Mouse (Mus musculus) Patski (cell line): ENCODE measurements around the gene Gse1. TPM values are rescaled to one million over a fixed set of nuclear protein-coding genes. Genes with fewer than 3 reads are reported as not detected.

Experiments
- ATAC-seq: fragments of 100-300 bp; one replicate; pipeline ENCODE4 v1.8.0; 2021
- CTCF ChIA-PET: fragments of 350-600 bp; sonication (Branson Sonifier 250); formaldehyde crosslinking; loops from one replicate; lab custom pipeline; 2022; ENCODE audit warnings: inconsistent platforms; lab: Charles Lee
- POLR2A ChIA-PET: fragments of 350-600 bp; sonication (Branson Sonifier 250); formaldehyde crosslinking; loops from one replicate; lab custom pipeline; 2022; ENCODE audit warnings: antibody characterized with exemption, inconsistent platforms; lab: Charles Lee
- DNase-seq: peaks from one replicate; pipeline ENCODE4 v3.0.0-alpha.2; 2011; ENCODE audit warnings: low read depth, low spot score
- H3K27me3 ChIP-seq: fragments of 371-371 bp; one replicate; pipeline ENCODE4 v1.5.1; 2021
- CTCF ChIP-seq: fragments of 100-300 bp; IDR thresholded peaks from one replicate; pipeline ENCODE4 v1.5.1; 2021
- in situ Hi-C: fragments of 300-500 bp; cut with MboI; formaldehyde crosslinking; loops from 3 replicates; pipeline ENCODE4 v1.11.1; 2018; ENCODE audit warnings: low pct_unique_long_range_greater_than_20kb, mixed read lengths
- polyA plus RNA-seq: library from polyadenylated mRNA; unstranded; gene quantifications from one replicate; pipeline ENCODE4 v1.2.3, GENCODE M21; 2021

Gene Gse1
- polyA plus RNA-seq, 1 experiment from 2014 or later: 19.8 TPM

DNA sequence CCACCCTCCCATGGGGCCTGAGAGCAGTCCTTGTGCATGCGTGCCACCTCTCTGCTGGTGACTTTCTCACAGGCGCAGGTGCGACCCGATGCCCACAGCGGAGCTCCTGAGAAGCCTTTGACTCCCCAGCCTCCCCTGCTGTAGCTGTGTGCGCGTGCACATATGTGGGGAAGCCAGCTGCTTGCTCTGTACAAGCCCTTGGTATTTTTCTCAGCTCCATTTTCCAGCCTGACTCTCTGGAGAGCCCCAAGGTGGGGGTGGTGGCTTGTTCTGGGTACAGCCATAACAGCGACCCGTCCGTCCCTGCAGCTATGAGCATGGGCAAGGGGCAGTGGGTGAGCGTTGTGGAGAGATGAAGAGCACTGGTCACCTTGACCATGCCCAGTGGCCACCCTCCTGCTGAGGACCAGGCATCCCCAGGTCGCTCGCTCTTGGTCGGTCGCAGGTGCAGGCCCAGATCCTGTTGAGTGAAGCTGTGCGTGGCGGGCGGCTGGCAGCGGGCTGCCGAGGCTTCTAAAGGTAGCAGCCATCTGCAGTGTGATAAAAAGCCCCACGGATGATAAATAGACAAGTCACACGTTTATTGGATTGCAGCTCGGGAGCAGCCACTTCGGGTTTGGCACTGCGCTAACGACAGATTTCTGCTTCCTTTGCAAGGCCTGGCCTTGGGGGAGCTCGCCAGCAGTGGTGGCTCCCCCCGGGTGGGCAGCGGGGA lies 184.8 kb downstream of the Gse1 start:
- in situ Hi-C loops: no loop called here
- no peak for TF ChIP-seq CTCF
- H3K27me3 ChIP-seq: no peaks in the 10 kb centered on the region
- ATAC-seq (no peak), DNase-seq (no peak)
- POLR2A ChIA-PET: interaction anchor here (0.7 kb wide), 1 partner anchor 582 kb away, joined by 3 read pairs; no protein-coding TSS in a partner anchor
- CTCF ChIA-PET: interaction anchor here (0.9 to 1.0 kb wide), 2 partner anchors 10 to 30 kb away, joined by 3 read pairs; no protein-coding TSS in a partner anchor

DNA sequence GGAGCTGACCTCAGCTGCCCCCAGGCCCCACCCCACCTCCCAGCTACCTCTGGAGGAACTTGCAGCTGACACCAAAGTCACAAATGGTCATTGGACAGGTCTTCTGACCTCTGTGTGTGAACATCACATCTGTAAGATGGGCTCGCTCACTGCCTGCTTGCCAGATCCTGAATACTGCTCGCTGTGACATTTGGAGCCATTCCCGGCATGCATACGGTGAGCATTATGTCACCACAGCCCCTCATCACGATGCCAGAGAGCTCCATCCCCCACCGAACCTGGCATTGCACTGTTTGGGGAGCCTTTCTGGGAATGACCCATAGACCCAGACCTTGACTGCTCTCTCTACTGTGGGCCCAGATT lies 185.4 kb downstream of the Gse1 start:
- POLR2A ChIA-PET: no interaction called here
- CTCF ChIA-PET: interaction anchor here (0.9 to 1.0 kb wide), 2 partner anchors 11 to 31 kb away, joined by 3 read pairs; no protein-coding TSS in a partner anchor
- in situ Hi-C loops: no loop called here
- H3K27me3 ChIP-seq: no peaks in the 10 kb centered on the region
- ATAC-seq: no peak
- no peak for TF ChIP-seq CTCF
- no peak for DNase-seq

DNA sequence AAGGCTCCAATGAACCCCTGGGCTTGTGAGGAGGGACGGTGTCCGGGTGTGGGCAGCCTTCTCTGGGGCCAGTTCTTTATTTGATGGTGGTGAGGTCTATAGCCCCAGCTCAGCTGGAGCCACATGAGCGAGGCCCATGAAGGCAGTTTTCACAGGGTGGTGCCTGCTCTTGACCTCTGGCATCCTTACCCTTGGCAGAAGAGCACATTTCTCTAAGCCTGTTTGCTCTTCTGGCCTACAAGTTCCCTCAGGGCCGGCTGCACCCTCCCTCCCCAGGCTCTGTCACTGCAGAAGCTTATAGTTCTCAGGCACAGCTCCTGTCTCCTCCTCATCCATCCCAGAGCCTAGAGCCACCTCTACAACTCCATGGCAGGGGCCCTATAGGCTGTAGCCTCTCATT lies 186.0 kb downstream of the Gse1 start:
- ATAC-seq (no peak), DNase-seq (no peak)
- in situ Hi-C loops: no loop called here
- ChIA-PET CTCF (interaction anchor here (1.3 kb wide), 1 partner anchor 12 kb away, joined by 4 read pairs; no protein-coding TSS in a partner anchor), POLR2A (interaction anchor here (0.5 kb wide), 1 partner anchor 119 kb away, joined by 8 read pairs; no protein-coding TSS in a partner anchor)
- H3K27me3 ChIP-seq: no peaks in the 10 kb centered on the region
- TF ChIP-seq CTCF: no peak

DNA sequence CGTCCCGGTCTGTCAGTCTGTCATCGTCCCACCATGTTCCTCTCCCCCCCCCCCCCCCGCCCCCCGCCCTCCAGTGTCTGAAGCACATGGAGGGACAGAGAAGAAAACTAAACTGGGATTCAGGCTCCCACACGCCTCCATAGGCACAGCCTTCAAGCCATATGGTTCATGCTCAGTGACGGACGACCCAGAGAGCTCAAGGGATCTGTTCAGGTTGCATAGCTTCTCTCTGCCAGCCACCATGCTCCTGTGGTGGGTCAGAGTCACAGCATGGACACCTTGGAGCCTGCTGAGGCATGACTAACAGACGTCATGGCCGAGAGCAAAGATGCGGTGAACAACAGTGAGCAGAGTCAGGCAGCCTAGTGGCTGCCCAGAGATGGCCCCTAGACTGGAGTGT lies 187.2 kb downstream of the Gse1 start:
- ATAC-seq (peak; percentile 36), DNase-seq (peak; percentile 71)
- in situ Hi-C loops: loop anchor here (5.0 kb wide), 1 partner anchor 72 kb away; no protein-coding TSS in a partner anchor
- no peak for TF ChIP-seq CTCF
- ChIA-PET CTCF (interaction anchor here (1.0 to 1.3 kb wide), 2 partner anchors 11 to 18 kb away, joined by 3 to 4 read pairs; no protein-coding TSS in a partner anchor), POLR2A (interaction anchor here (0.8 to 1.4 kb wide), 5 partner anchors 72 to 121 kb away, joined by 3 to 4 read pairs (median 3); no protein-coding TSS in a partner anchor)
- no peaks in the 10 kb centered on the region for H3K27me3 ChIP-seq

DNA sequence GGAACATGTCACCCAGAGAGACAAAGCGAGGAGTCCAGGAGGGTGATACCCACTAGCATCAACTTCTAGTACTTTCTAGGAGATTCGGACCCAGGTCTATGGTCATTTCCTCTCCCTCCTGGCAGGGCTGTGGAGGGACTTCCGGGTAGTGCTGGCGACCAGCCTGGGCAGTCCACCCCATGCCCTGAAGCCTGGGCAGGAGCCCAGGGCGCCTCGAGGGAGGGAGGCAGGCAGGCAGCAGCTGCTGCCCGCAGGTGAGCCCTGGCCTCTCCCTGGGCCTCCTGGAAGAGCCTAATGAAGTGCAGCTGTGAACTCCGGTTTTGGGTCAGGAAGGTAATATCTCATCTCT lies 187.9 kb downstream of the Gse1 start:
- ATAC-seq (no peak), DNase-seq (no peak)
- in situ Hi-C loops: loop anchor here (5.0 kb wide), 1 partner anchor 71 kb away; no protein-coding TSS in a partner anchor
- H3K27me3 ChIP-seq: no peaks in the 10 kb centered on the region
- ChIA-PET POLR2A (interaction anchor here (0.8 to 1.4 kb wide), 4 partner anchors 12 to 89 kb away, joined by 3 to 8 read pairs (median 4); no protein-coding TSS in a partner anchor), CTCF (interaction anchor here (1.0 kb wide), 1 partner anchor 17 kb away, joined by 3 read pairs; no protein-coding TSS in a partner anchor)
- TF ChIP-seq CTCF: no peak

DNA sequence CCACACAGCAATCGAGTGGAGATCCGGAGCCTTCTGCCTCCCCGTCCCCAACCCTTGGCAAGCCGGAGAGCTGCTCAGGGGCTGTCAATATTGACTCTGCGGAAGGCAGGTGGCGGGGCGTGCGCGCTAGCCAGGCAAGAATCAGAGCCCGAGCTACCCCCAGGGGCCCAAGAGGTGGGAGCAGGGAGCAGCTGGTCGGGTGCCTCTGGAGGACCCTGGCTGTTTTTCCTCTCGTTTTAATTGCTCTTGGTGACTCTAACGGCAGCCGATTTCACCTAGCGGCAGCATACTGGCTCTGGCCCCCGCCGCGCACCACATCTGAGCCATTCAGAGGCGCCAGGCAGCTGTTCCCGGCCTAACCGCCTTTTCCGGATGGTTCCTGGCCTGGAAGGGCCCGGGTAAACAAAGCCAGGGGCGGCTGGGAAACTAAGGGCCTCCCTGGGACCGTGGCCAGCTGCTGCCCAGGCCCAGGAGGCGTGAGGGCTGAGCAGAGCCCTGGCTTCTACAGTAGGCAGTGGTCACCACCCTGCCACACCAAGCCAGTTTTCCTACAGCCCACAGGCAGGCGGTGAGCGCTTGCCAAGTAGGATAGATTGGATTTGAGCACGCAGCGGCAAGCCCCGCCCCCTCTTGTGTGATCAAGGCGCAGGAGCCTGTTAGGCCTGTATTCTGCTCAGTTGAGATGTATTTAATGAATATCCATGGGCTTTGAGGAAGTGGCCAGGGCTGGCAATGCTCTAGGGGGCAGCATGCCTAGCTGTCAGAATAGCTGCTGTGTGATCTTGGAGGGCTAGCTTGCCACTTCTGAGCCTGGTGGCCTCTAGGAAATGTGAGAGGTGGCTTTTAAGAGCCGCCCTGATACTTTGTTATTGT lies 188.5 kb downstream of the Gse1 start:
- no peak for ATAC-seq
- in situ Hi-C loops: loop anchor here (5.0 kb wide), 1 partner anchor 71 kb away; no protein-coding TSS in a partner anchor
- H3K27me3 ChIP-seq: no peaks in the 10 kb centered on the region
- ChIA-PET POLR2A (interaction anchor here (0.7 to 1.4 kb wide), 3 partner anchors 12 to 85 kb away, joined by 4 to 8 read pairs (median 4); no protein-coding TSS in a partner anchor), CTCF (interaction anchor here (1.0 kb wide), 1 partner anchor 16 kb away, joined by 3 read pairs; no protein-coding TSS in a partner anchor)
- DNase-seq: no peak
- TF ChIP-seq CTCF: no peak

DNA sequence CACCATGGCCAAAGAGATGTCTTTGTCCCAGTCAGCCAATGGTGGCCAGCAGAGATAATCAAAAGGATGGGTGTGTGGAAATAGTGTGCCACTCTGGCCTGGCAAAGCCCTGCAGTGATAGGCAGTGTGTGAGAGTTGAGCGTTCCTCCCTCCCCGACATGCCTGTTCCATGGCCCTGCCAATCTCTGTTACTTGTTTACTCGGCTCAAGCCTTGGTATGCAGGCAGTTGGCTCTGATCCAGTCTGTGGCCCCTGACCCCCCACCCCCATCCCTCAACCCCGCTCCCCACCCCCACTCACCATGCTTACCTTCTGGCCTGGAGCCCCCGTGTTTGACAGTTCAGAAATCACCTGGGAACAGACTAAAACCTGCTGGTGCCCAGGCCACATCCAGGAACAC lies 189.9 kb downstream of the Gse1 start:
- DNase-seq (no peak), ATAC-seq (no peak)
- in situ Hi-C loops: loop anchor here (5.0 kb wide), 1 partner anchor 69 kb away; no protein-coding TSS in a partner anchor
- TF ChIP-seq CTCF: no peak
- POLR2A ChIA-PET: no interaction called here
- CTCF ChIA-PET: no interaction called here
- no peaks in the 10 kb centered on the region for H3K27me3 ChIP-seq

DNA sequence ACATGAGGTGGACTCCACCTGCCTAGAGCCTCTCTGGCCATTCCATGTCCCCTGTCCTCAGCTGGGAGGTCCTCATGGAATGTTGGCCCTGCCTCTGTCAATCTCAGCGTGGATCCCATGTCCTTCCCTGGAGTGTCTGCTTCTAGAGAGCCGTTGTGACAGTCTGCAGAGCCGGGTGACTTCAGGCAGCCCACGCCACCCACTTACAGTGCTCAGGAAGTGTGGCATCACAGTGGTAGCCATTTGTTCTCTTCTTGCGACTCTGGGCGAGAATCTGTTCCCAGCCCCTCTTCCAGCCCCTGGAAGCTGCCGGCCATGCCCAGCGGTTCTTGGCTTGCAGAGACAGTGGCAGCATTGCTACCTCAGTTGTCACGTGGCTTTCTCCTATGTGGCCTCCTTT lies 191.4 kb downstream of the Gse1 start:
- H3K27me3 ChIP-seq: no peaks in the 10 kb centered on the region
- POLR2A ChIA-PET: no interaction called here
- CTCF ChIA-PET: no interaction called here
- ATAC-seq (no peak), DNase-seq (no peak)
- in situ Hi-C loops: loop anchor here (5.0 kb wide), 1 partner anchor 68 kb away; no protein-coding TSS in a partner anchor
- no peak for TF ChIP-seq CTCF

DNA sequence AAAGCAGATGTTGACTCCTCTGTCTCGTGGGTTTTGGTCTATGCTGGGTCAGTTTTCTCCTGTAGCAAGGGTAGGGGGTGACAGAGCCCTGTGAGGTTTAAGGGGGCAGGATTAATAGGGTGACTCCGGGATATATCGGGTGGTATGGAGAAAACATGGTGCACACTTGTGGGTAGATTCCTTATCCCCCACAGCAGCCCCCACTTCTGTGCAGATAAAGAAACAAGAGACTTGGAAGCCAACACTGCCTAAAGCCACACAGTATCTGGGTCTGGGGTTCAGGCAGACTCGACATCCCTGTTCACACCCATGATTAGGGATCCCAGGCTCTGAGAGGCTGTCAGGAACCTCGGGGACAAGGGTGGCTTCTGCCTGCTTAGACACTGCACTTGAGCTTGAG lies 192.0 kb downstream of the Gse1 start:
- POLR2A ChIA-PET: no interaction called here
- in situ Hi-C loops: no loop called here
- CTCF ChIA-PET: no interaction called here
- H3K27me3 ChIP-seq: no peaks in the 10 kb centered on the region
- DNase-seq (no peak), ATAC-seq (no peak)
- TF ChIP-seq CTCF: no peak

DNA sequence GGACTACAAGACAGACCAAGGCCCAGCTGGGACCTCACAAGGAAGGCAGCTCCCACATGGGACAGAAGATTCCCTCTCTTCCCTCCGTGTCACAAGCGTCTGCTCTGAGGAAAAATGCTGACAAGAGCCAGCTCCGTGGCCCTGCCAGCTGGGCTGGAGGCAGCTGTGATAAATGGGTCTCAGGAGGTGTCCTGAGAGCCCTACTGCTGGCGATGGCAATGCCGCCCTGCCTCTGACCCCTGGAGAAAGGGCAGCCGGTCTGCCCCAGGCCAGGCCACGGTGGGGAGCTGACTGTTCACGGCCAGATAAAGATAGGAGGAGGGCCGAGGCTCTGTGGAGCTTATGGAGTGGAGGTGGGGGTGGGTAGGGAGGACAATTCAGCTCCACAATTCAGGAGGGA lies 193.4 kb downstream of the Gse1 start:
- no peak for TF ChIP-seq CTCF
- in situ Hi-C loops: no loop called here
- no peak for ATAC-seq

More for the DNA sequence above, 193.4 kb downstream of the Gse1 start:
- ChIA-PET CTCF (no interaction called here), POLR2A (interaction anchor here (0.6 kb wide), 1 partner anchor 113 kb away, joined by 4 read pairs; no protein-coding TSS in a partner anchor)
- no peak for DNase-seq
- no peaks in the 10 kb centered on the region for H3K27me3 ChIP-seq
